Mouse (Mus musculus): ENCODE measurements around the gene Lor.

DNA sequence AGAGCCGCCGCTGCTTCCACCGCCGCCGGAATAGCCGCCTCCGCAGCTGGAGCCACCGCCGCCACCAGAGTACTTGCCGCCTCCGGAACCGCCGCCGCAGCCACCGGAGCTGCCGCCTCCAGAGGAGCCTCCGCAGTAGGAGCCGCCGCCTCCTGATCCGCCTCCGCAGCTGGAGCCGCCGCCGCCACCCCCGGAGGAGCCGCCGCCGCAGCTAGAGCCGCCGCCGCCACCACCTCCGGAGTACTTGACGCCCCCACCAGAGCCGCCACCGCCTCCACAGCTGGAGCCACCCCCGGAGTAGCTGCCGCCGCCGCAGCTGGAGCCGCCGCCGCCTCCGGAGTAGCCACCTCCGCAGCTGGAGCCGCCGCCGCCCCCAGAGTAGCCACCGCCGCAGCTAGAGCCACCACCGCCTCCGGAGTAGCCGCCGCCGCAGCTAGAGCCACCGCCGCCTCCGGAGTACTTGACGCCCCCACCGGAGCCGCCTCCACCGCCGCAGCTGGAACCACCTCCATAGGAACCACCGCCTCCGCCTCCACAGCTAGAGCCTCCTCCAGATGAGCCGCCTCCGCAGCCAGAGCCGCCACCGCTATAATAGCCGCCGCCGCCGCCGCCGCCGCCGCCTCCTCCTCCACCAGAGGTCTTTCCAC is 1.5 kb downstream of the Lor start:
- TF ChIP-seq CTCF (IDR thresholded peaks at IDR 0.05; ENCODE audit: insufficient read depth, low read length) (no peak), POLR2A (IDR thresholded peaks at IDR 0.05; ENCODE audit: borderline replicate concordance, extremely low read depth, low read depth, low read length) (no peak)

All from lung, adult 2 months (tissue).